Mouse (Mus musculus): ENCODE measurements around the gene Gm20777.
"Not testable (repeated sequence)": the region's sequence is repeated elsewhere in the genome, so short reads cannot be mapped to it uniquely, and the experiment has no call there.

GRCm38 (mm10) chrY:10706686-10707085 lies 45.6 kb downstream of the Gm20777 start:
- not testable (repeated sequence) for TF ChIP-seq CTCF, EP300 (IDR thresholded peaks at IDR 0.05)

All from lung, postnatal 0 days (tissue).